Mouse (Mus musculus) liver, postnatal 0 days (tissue): ENCODE results near the gene Bbs9. TPM values are rescaled to one million over a fixed set of nuclear protein-coding genes. Genes with fewer than 3 reads are reported as not detected.

Experiments
- ATAC-seq: fragments of 200-750 bp; cut with Nextera tagmentation; 2 replicates; pipeline ENCODE4 v1.8.0; 2017; ENCODE audit warnings: mild to moderate bottlenecking, moderate library complexity
- DNase-seq: peaks from one replicate; pipeline ENCODE4 v3.0.0-alpha.2; 2016
- H3K27ac ChIP-seq: fragments of 300-500 bp; sonication (generic); 2 replicates; pipeline ENCODE4 v1.5.1; 2014; ENCODE audit warnings: antibody characterized with exemption, moderate library complexity, mild to moderate bottlenecking, low read depth
- H3K27me3 ChIP-seq: fragments of 300-500 bp; sonication (generic); 2 replicates; pipeline ENCODE4 v1.6.1; 2014; ENCODE audit warnings: low read length, control low read depth, mixed read lengths; ENCODE audit not compliant: insufficient read depth
- H3K36me3 ChIP-seq: fragments of 300-500 bp; sonication (generic); replicated peaks from 2 replicates; pipeline ENCODE4 v1.6.1; 2014; ENCODE audit warnings: mild to moderate bottlenecking, control low read depth, low read length, moderate library complexity, mixed read lengths; ENCODE audit not compliant: insufficient read depth
- H3K4me1 ChIP-seq: fragments of 300-500 bp; sonication (generic); 2 replicates; pipeline ENCODE4 v1.6.1; 2014; ENCODE audit warnings: antibody characterized with exemption, mild to moderate bottlenecking, control low read depth; ENCODE audit not compliant: insufficient read depth
- H3K4me2 ChIP-seq: fragments of 300-500 bp; sonication (generic); 2 replicates; pipeline ENCODE4 v1.6.1; 2014; ENCODE audit warnings: low read depth, mild to moderate bottlenecking, low read length, moderate library complexity, mixed read lengths
- H3K4me3 ChIP-seq: fragments of 300-500 bp; sonication (generic); 2 replicates; pipeline ENCODE4 v1.5.1; 2014; ENCODE audit warnings: low read depth, low read length
- H3K9ac ChIP-seq: fragments of 300-500 bp; sonication (generic); replicated peaks from 2 replicates; pipeline ENCODE4 v1.6.1; 2014; ENCODE audit warnings: mild to moderate bottlenecking, moderate library complexity
- H3K9me3 ChIP-seq: fragments of 300-500 bp; sonication (generic); 2 replicates; pipeline ENCODE4 v1.6.1; 2016; ENCODE audit warnings: mild to moderate bottlenecking, control low read depth, low read length, mixed read lengths
- CTCF ChIP-seq: sonication (generic); IDR thresholded peaks from 2 replicates; pipeline ENCODE4 v1.5.1; 2016; ENCODE audit warnings: antibody characterized with exemption, low read depth
- EP300 ChIP-seq: IDR thresholded peaks from 2 replicates; pipeline ENCODE4 v1.6.1; 2016; ENCODE audit warnings: antibody characterized with exemption, low read depth, mild to moderate bottlenecking
- WGBS: fragments of 180-500 bp; shearing (Covaris S2); extraction: QIAGEN DNeasy Blood & Tissue Kit; methylation state at CpG from one replicate; pipeline ENCODE4 v1.1.7; 2014; ENCODE audit not compliant: insufficient replicate concordance; 5-methylcytosine and 5-hydroxymethylcytosine counted together
- polyA plus RNA-seq: library from polyadenylated mRNA; unstranded; fragments of >200 nt; fragmentation: Nextera tagmentation; extraction: Ambion mirVana; gene quantifications from 2 replicates; pipeline ENCODE4 v1.2.1, GENCODE M21; 2015

Gene Bbs9
- polyA plus RNA-seq, 1 experiment from 2014 or later: 1.8 TPM

- ATAC-seq: no peak
- DNase-seq: no peak
- Histone ChIP-seq H3K4me3 (no peak overlapping the region), H3K27me3 (no peaks in the 10 kb centered on the region), H3K9me3 (no peaks in the 10 kb centered on the region), H3K36me3 (no peaks in the 10 kb centered on the region), H3K9ac (no peak overlapping the region), H3K4me2 (no peak overlapping the region), H3K4me1 (no peaks in the 10 kb centered on the region), H3K27ac (no peak overlapping the region)
- WGBS: 83% methylated on average over 11 of the region's 11 CpGs
- TF ChIP-seq CTCF: no peak
- TF ChIP-seq EP300: no peak
Observed at GRCm38 (mm10) chr9:22563612-22564347, 88.3 kb downstream of the Bbs9 start.

DNA sequence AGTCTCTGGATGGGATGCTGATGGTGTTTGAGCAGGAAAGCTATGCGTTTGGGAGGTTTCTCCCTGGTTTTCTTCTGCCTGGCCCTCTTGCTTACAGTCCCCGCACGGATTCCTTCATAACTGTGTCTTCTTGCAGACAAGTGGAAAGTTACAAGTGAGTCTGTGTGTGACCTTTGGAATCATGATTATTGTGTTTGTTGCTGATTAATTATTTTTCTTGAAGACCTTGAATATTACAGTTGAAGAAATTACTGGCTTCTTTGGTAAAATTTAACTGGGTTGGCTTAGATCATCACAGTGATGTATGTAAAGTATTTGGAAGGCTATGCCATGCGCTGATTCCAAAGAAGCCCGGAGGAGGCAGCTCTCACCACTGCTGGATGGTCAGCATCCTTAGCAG is 92.2 kb downstream of the Bbs9 start:
- no peaks in the 10 kb centered on the region for H3K36me3 ChIP-seq
- H3K27ac ChIP-seq: no peak overlapping the region
- WGBS: 85% methylated on average over 5 of the region's 5 CpGs
- no peaks in the 10 kb centered on the region for H3K9me3 ChIP-seq
- no peak for ATAC-seq
- no peaks in the 10 kb centered on the region for H3K4me1 ChIP-seq
- DNase-seq: no peak
- TF ChIP-seq EP300 (no peak), CTCF (no peak)
- H3K4me3 ChIP-seq: no peak overlapping the region
- H3K27me3 ChIP-seq: no peaks in the 10 kb centered on the region
- H3K4me2 ChIP-seq: no peak overlapping the region
- H3K9ac ChIP-seq: no peak overlapping the region

DNA sequence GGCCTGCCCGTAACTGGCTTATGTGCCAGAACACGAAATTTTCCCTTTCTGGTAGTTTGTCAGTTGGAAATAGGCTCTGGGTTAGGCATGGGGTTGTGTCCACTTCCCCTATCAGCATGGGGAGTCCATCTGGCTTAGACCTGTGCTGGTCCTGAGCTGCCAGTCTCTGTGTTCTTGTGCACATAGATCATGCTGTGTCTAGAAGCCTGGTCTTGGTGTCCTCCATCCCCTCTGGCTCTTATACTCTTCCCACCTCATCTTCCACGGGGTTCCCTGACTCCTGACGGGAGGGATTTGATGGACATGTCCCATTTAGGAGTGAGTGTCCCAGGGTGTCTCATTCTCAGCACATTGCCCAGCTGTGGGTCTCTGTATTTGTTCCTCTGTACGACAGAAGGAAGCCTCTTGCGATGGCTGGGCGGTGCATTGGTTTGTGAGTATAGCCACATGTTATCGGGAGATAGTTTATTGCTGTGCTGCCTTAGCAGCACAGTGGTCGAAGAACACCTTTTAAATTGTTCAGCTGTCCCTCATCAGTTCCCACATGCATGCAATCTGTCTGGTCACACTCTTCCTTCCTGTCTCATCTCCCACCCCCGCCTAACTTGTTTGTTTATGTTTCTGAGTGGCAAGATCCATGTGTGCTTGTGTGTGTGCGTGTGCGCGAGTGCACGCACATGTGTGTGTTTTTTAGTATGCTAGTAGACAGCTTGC is 101.1 kb downstream of the Bbs9 start:
- H3K27ac ChIP-seq: no peak overlapping the region
- DNase-seq (no peak), ATAC-seq (no peak)
- H3K36me3 ChIP-seq: no peaks in the 10 kb centered on the region
- no peak overlapping the region for H3K9ac ChIP-seq
- no peaks in the 10 kb centered on the region for H3K27me3 ChIP-seq
- H3K4me1 ChIP-seq: no peaks in the 10 kb centered on the region
- no peaks in the 10 kb centered on the region for H3K9me3 ChIP-seq
- H3K4me2 ChIP-seq: no peak overlapping the region
- no peak overlapping the region for H3K4me3 ChIP-seq
- WGBS: 77% methylated on average over 14 of the region's 14 CpGs
- TF ChIP-seq CTCF (no peak), EP300 (no peak)

DNA sequence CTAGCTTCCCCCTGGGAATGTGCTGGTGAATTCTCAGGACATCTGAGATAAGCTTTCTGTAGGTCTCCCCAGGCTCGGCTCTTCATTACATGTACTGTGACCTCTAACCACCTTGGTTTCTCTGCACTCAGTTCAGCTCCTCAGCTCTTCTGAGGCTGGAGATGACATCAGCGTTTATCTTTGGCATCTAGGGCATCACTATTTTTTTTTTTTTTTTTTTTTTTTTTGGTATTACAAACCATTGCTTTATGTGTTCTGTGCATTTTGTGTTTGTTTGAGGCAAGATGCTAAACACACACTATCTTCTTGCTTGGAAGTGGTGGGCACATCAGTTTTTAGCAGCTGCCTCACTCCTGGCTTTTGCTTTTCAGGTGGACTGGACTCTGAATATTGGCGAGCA is 102.8 kb downstream of the Bbs9 start:
- DNase-seq (no peak), ATAC-seq (no peak)
- Histone ChIP-seq H3K36me3 (no peaks in the 10 kb centered on the region), H3K4me1 (no peaks in the 10 kb centered on the region), H3K27ac (no peak overlapping the region), H3K27me3 (no peaks in the 10 kb centered on the region), H3K4me2 (no peak overlapping the region), H3K4me3 (no peak overlapping the region), H3K9me3 (no peaks in the 10 kb centered on the region), H3K9ac (no peak overlapping the region)
- WGBS: 76% methylated on average over 3 of the region's 3 CpGs
- TF ChIP-seq EP300 (no peak), CTCF (no peak)

GRCm38 (mm10) chr9:22584221-22584620 is 108.7 kb downstream of the Bbs9 start:
- no peak for ATAC-seq
- no peak overlapping the region for H3K9ac ChIP-seq
- 77% methylated on average over 3 of the region's 3 CpGs for WGBS

DNA sequence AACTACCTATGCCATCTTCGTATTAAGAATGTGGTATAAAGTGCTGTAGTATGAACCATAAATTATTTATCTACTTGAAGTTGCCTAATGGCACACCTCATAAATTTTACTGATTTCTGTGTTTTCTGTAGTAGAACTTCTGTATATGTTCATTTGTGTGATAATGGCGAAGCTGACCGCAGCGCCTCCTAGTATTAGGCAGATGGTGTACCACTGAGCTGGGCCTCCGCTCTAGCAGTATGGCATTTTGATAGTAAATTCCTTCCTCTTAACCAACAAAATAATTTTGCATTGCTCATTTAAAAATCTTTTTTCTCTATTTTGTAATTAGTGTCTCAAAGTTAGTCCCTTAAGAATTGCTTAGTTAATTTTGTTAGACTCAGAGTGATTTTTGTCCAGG is 117.5 kb downstream of the Bbs9 start:
- TF ChIP-seq EP300: no peak
- TF ChIP-seq CTCF: no peak
- Histone ChIP-seq H3K27me3 (no peaks in the 10 kb centered on the region), H3K4me1 (no peaks in the 10 kb centered on the region), H3K27ac (no peak overlapping the region), H3K9me3 (no peaks in the 10 kb centered on the region), H3K36me3 (no peaks in the 10 kb centered on the region), H3K4me2 (no peak overlapping the region), H3K9ac (no peak overlapping the region), H3K4me3 (no peak overlapping the region)
- no peak for ATAC-seq
- WGBS: 90% methylated on average over 5 of the region's 5 CpGs
- no peak for DNase-seq

More at GRCm38 (mm10) chr9:22584221-22584620, 108.7 kb downstream of the Bbs9 start:
- TF ChIP-seq CTCF (no peak), EP300 (no peak)
- no peaks in the 10 kb centered on the region for H3K9me3 ChIP-seq
- H3K27ac ChIP-seq: no peak overlapping the region
- no peaks in the 10 kb centered on the region for H3K36me3 ChIP-seq
- no peaks in the 10 kb centered on the region for H3K27me3 ChIP-seq
- H3K4me2 ChIP-seq: no peak overlapping the region
- no peak for DNase-seq
- H3K4me1 ChIP-seq: no peaks in the 10 kb centered on the region
- H3K4me3 ChIP-seq: no peak overlapping the region
